Mouse (Mus musculus): ENCODE measurements around the gene Hnrnpf. TPM values are rescaled to one million over a fixed set of nuclear protein-coding genes. Genes with fewer than 3 reads are reported as not detected.

The Hnrnpf gene
- polyA plus RNA-seq, 1 experiment from 2014 or later, result 619 TPM

GRCm38 (mm10) chr6:117885943-117886342 is 14.2 kb upstream of the Hnrnpf start:
- Histone ChIP-seq H3K27ac (ENCODE audit: low read depth, low read length) (no peak overlapping the region), H3K4me3 (ENCODE audit: low read depth, low read length) (no peak overlapping the region), H3K27me3 (ENCODE audit: control insufficient read depth, insufficient read depth, low read length) (no peaks in the 10 kb centered on the region), H3K4me2 (replicated peaks; ENCODE audit: low read depth, low read length) (no peak overlapping the region), H3K9ac (ENCODE audit: low read depth, low read length) (no peak overlapping the region), H3K4me1 (replicated peaks; ENCODE audit: control insufficient read depth, insufficient read depth, low read length) (no peaks in the 10 kb centered on the region), H3K36me3 (ENCODE audit: control insufficient read depth, insufficient read depth, low read length) (no peaks in the 10 kb centered on the region), H3K9me3 (ENCODE audit: control insufficient read depth, low read length) (no peaks in the 10 kb centered on the region)
- DNase-seq (ENCODE audit: low spot score) (no peak), ATAC-seq (ENCODE audit: low FRiP score) (no peak)
- 81% methylated on average over 2 of the region's 2 CpGs for WGBS

- no peaks in the 10 kb centered on the region for H3K36me3 ChIP-seq (ENCODE audit: control insufficient read depth, insufficient read depth, low read length)
- no peak overlapping the region for H3K4me3 ChIP-seq (ENCODE audit: low read depth, low read length)
- WGBS, result 53% methylated on average over 1 of the region's 1 CpGs
- ATAC-seq (ENCODE audit: low FRiP score), result no peak
- no peak for DNase-seq (ENCODE audit: low spot score)
- H3K9ac ChIP-seq (ENCODE audit: low read depth, low read length), result no peak overlapping the region
- H3K4me2 ChIP-seq (replicated peaks; ENCODE audit: low read depth, low read length), result no peak overlapping the region
- no peaks in the 10 kb centered on the region for H3K27me3 ChIP-seq (ENCODE audit: control insufficient read depth, insufficient read depth, low read length)
- H3K27ac ChIP-seq (ENCODE audit: low read depth, low read length), result no peak overlapping the region
- H3K9me3 ChIP-seq (ENCODE audit: control insufficient read depth, low read length), result no peaks in the 10 kb centered on the region
- H3K4me1 ChIP-seq (replicated peaks; ENCODE audit: control insufficient read depth, insufficient read depth, low read length), result no peaks in the 10 kb centered on the region
These were observed 12.1 kb upstream of the Hnrnpf start for GRCm38 (mm10) chr6:117888032-117888431.

GRCm38 (mm10) chr6:117888642-117889096 is 11.5 kb upstream of the Hnrnpf start:
- Histone ChIP-seq H3K36me3 (ENCODE audit: control insufficient read depth, insufficient read depth, low read length) (no peaks in the 10 kb centered on the region), H3K27me3 (ENCODE audit: control insufficient read depth, insufficient read depth, low read length) (no peaks in the 10 kb centered on the region), H3K4me2 (replicated peaks; ENCODE audit: low read depth, low read length) (no peak overlapping the region), H3K4me1 (replicated peaks; ENCODE audit: control insufficient read depth, insufficient read depth, low read length) (no peaks in the 10 kb centered on the region), H3K27ac (ENCODE audit: low read depth, low read length) (no peak overlapping the region), H3K9ac (ENCODE audit: low read depth, low read length) (no peak overlapping the region), H3K9me3 (ENCODE audit: control insufficient read depth, low read length) (no peaks in the 10 kb centered on the region), H3K4me3 (ENCODE audit: low read depth, low read length) (no peak overlapping the region)
- ATAC-seq (ENCODE audit: low FRiP score) (no peak), DNase-seq (ENCODE audit: low spot score) (no peak)
- WGBS, result 66% methylated on average over 2 of the region's 2 CpGs

GRCm38 (mm10) chr6:117890257-117890656 is 9.9 kb upstream of the Hnrnpf start:
- DNase-seq (ENCODE audit: low spot score), result no peak
- 87% methylated on average over 6 of the region's 6 CpGs for WGBS

GRCm38 (mm10) chr6:117891369-117892160 is 8.6 kb upstream of the Hnrnpf start:
- ATAC-seq (ENCODE audit: low FRiP score) (no peak), DNase-seq (ENCODE audit: low spot score) (no peak)
- no peak overlapping the region for H3K4me3 ChIP-seq (ENCODE audit: low read depth, low read length)
- H3K36me3 ChIP-seq (ENCODE audit: control insufficient read depth, insufficient read depth, low read length), result no peaks in the 10 kb centered on the region
- H3K27ac ChIP-seq (ENCODE audit: low read depth, low read length), result no peak overlapping the region
- 70% methylated on average over 14 of the region's 14 CpGs for WGBS
- H3K27me3 ChIP-seq (ENCODE audit: control insufficient read depth, insufficient read depth, low read length), result no peaks in the 10 kb centered on the region
- no peak overlapping the region for H3K9ac ChIP-seq (ENCODE audit: low read depth, low read length)
- no peaks in the 10 kb centered on the region for H3K9me3 ChIP-seq (ENCODE audit: control insufficient read depth, low read length)
- no peak overlapping the region for H3K4me2 ChIP-seq (replicated peaks; ENCODE audit: low read depth, low read length)
- no peaks in the 10 kb centered on the region for H3K4me1 ChIP-seq (replicated peaks; ENCODE audit: control insufficient read depth, insufficient read depth, low read length)

More at GRCm38 (mm10) chr6:117890257-117890656, 9.9 kb upstream of the Hnrnpf start:
- no peaks in the 10 kb centered on the region for H3K36me3 ChIP-seq (ENCODE audit: control insufficient read depth, insufficient read depth, low read length)
- no peak overlapping the region for H3K9ac ChIP-seq (ENCODE audit: low read depth, low read length)
- H3K4me2 ChIP-seq (replicated peaks; ENCODE audit: low read depth, low read length), result no peak overlapping the region
- no peak overlapping the region for H3K27ac ChIP-seq (ENCODE audit: low read depth, low read length)
- H3K9me3 ChIP-seq (ENCODE audit: control insufficient read depth, low read length), result no peaks in the 10 kb centered on the region
- no peaks in the 10 kb centered on the region for H3K4me1 ChIP-seq (replicated peaks; ENCODE audit: control insufficient read depth, insufficient read depth, low read length)
- no peak overlapping the region for H3K4me3 ChIP-seq (ENCODE audit: low read depth, low read length)
- H3K27me3 ChIP-seq (ENCODE audit: control insufficient read depth, insufficient read depth, low read length), result no peaks in the 10 kb centered on the region
- no peak for ATAC-seq (ENCODE audit: low FRiP score)

- Histone ChIP-seq H3K9ac (ENCODE audit: low read depth, low read length) (no peak overlapping the region), H3K9me3 (ENCODE audit: control insufficient read depth, low read length) (no peaks in the 10 kb centered on the region), H3K27me3 (ENCODE audit: control insufficient read depth, insufficient read depth, low read length) (no peaks in the 10 kb centered on the region), H3K27ac (ENCODE audit: low read depth, low read length) (no peak overlapping the region), H3K4me3 (ENCODE audit: low read depth, low read length) (no peak overlapping the region), H3K36me3 (ENCODE audit: control insufficient read depth, insufficient read depth, low read length) (no peaks in the 10 kb centered on the region), H3K4me2 (replicated peaks; ENCODE audit: low read depth, low read length) (no peak overlapping the region), H3K4me1 (replicated peaks; ENCODE audit: control insufficient read depth, insufficient read depth, low read length) (no peaks in the 10 kb centered on the region)
- ATAC-seq (ENCODE audit: low FRiP score) (no peak), DNase-seq (ENCODE audit: low spot score) (no peak)
- whole genome bisulfite sequencing, result 56% methylated on average over 3 of the region's 3 CpGs
These were observed 7.7 kb upstream of the Hnrnpf start for GRCm38 (mm10) chr6:117892386-117892785.

- Histone ChIP-seq H3K9ac (ENCODE audit: low read depth, low read length) (no peak overlapping the region), H3K27ac (ENCODE audit: low read depth, low read length) (no peak overlapping the region), H3K9me3 (ENCODE audit: control insufficient read depth, low read length) (no peaks in the 10 kb centered on the region), H3K27me3 (ENCODE audit: control insufficient read depth, insufficient read depth, low read length) (no peaks in the 10 kb centered on the region), H3K36me3 (ENCODE audit: control insufficient read depth, insufficient read depth, low read length) (no peaks in the 10 kb centered on the region), H3K4me2 (replicated peaks; ENCODE audit: low read depth, low read length) (no peak overlapping the region), H3K4me1 (replicated peaks; ENCODE audit: control insufficient read depth, insufficient read depth, low read length) (no peaks in the 10 kb centered on the region), H3K4me3 (ENCODE audit: low read depth, low read length) (no peak overlapping the region)
- WGBS, result 80% methylated on average over 2 of the region's 2 CpGs
- ATAC-seq (ENCODE audit: low FRiP score) (no peak), DNase-seq (ENCODE audit: low spot score) (no peak)
These were observed 6.7 kb upstream of the Hnrnpf start for GRCm38 (mm10) chr6:117893435-117893834.

- H3K9ac ChIP-seq (ENCODE audit: low read depth, low read length), result no peak overlapping the region
- 77% methylated on average over 5 of the region's 5 CpGs for WGBS
These were observed 2.3 kb upstream of the Hnrnpf start for GRCm38 (mm10) chr6:117897800-117898199.

More at GRCm38 (mm10) chr6:117897800-117898199, 2.3 kb upstream of the Hnrnpf start:
- no peak for DNase-seq (ENCODE audit: low spot score)
- Histone ChIP-seq H3K4me2 (replicated peaks; ENCODE audit: low read depth, low read length) (no peak overlapping the region), H3K27me3 (ENCODE audit: control insufficient read depth, insufficient read depth, low read length) (no peaks in the 10 kb centered on the region), H3K4me3 (ENCODE audit: low read depth, low read length) (no peak overlapping the region), H3K36me3 (ENCODE audit: control insufficient read depth, insufficient read depth, low read length) (no peaks in the 10 kb centered on the region), H3K9me3 (ENCODE audit: control insufficient read depth, low read length) (no peaks in the 10 kb centered on the region), H3K4me1 (replicated peaks; ENCODE audit: control insufficient read depth, insufficient read depth, low read length) (no peaks in the 10 kb centered on the region), H3K27ac (ENCODE audit: low read depth, low read length) (no peak overlapping the region)
- ATAC-seq (ENCODE audit: low FRiP score), result no peak
